Mouse (Mus musculus): ENCODE results near the gene B830017H08Rik. TPM values are rescaled to one million over a fixed set of nuclear protein-coding genes. Genes with fewer than 3 reads are reported as not detected.
A peak's percentile ranks its signal among the peaks of the same experiment; 100 is the strongest.

Gene B830017H08Rik
- polyA plus RNA-seq (2012; rRNA removed) = 6.2 and 7.9 TPM in 2 replicates

DNA sequence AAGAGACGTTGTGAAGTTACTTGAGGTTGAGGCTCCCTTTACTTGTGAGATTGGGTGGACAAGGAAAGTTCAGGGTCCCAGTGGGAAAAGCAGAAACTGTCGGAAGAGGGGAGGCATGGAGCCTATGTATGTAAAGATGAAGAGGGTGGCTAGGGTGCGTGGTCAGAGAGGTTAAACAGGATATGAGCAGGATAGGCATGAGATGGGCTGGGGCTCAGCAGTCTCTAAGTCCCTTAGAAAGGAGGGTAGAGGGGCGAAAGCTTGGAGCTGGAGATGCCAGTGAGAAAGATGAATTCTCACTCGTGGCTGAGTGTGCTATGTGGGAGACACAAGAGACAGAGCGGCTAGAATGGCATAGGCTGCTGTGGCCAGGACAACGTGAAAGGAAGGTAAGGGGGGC, at the start of gene B830017H08Rik:
B830017H08Rik (plus strand) TSS at position 301 of the 400 bp plus-strand sequence.
- Histone ChIP-seq H3K27me3 (replicated peaks; ENCODE audit: control insufficient read depth, insufficient read depth, low read length) (0 out of 2 replicates have a peak, but pooled peaks cover 1% of the 10 kb centered on the region), H3K27ac (ENCODE audit: insufficient read depth, low read depth, low read length) (no peak within 1 kb of the TSS), H3K4me3 (ENCODE audit: insufficient read depth, low read depth, low read length) (peak within 1 kb of the TSS; percentile 34; the same call in 1 of the 2 replicates), H3K36me3 (ENCODE audit: control insufficient read depth, insufficient read depth, low read length) (no peaks in the 10 kb centered on the region), H3K4me1 (ENCODE audit: control insufficient read depth, insufficient read depth, low read length) (0 out of 2 replicates have a peak, but pooled peaks cover 4% of the 10 kb centered on the region)
- DNase-seq = no peak
- 37% methylated on average over 7 of the region's 7 CpGs for WGBS
- TF ChIP-seq CTCF (conservative IDR thresholded peaks at IDR 0.05; ENCODE audit: insufficient read depth, insufficient read length, low read depth, low read length) = no peak
- no peak for TF ChIP-seq POLR2A (IDR thresholded peaks at IDR 0.05; ENCODE audit: low read depth, low read length)

DNA sequence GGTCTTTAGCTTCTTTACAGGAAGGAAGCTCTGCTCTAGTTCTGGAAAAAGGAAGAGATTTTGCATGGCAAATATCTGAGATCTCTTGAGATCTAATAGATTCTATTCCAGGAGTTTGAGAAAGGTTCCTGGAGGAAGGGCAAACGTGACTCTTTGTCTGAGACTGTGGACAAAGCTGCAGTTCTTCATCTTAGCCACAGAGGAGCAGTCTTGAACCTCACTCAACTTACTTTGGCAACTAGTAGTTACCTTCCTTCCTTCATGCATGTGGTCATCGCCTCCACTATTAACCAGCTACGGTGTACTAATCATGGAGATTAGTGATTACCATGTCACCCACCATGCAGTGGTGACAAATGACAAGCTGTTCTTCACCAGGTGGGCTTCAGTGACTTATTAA, 47.6 kb upstream of the B830017H08Rik start:
- 47% methylated on average over 3 of the region's 3 CpGs for WGBS
- H3K36me3 ChIP-seq (ENCODE audit: control insufficient read depth, insufficient read depth, low read length) = peaks cover 10% of the 10 kb centered on the region

DNA sequence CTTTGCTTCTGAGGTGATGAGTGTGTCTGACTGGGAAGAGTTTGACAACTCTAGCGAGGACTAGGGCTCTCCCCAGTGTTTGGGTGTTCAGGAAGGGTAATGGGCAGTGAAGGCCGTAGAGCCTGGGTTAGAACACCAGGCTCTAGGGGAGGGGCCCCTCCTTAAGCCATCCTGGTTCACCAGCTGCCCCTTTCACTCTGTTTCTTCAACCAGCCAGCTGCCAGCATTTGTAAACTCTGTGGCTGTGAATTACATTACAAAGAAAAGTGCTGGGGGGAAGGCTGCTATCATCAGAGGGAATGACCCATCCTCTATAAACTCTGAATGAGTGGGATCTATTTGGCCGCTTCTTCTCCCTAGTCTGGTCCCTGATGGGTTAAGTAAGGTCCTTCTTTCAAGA, 40.2 kb upstream of the B830017H08Rik start:
- WGBS = 80% methylated on average over 3 of the region's 3 CpGs
- H3K36me3 ChIP-seq (ENCODE audit: control insufficient read depth, insufficient read depth, low read length) = peaks cover 3% of the 10 kb centered on the region
- TF ChIP-seq CTCF (conservative IDR thresholded peaks at IDR 0.05; ENCODE audit: insufficient read depth, insufficient read length, low read depth, low read length) (no peak), POLR2A (IDR thresholded peaks at IDR 0.05; ENCODE audit: low read depth, low read length) (no peak)

More for the DNA sequence above, 47.6 kb upstream of the B830017H08Rik start:
- H3K27me3 ChIP-seq (replicated peaks; ENCODE audit: control insufficient read depth, insufficient read depth, low read length) = no peaks in the 10 kb centered on the region
- no peak for DNase-seq
- no peak overlapping the region for H3K27ac ChIP-seq (ENCODE audit: insufficient read depth, low read depth, low read length)
- H3K4me3 ChIP-seq (ENCODE audit: insufficient read depth, low read depth, low read length) = no peak overlapping the region
- no peaks in the 10 kb centered on the region for H3K4me1 ChIP-seq (ENCODE audit: control insufficient read depth, insufficient read depth, low read length)
- TF ChIP-seq CTCF (conservative IDR thresholded peaks at IDR 0.05; ENCODE audit: insufficient read depth, insufficient read length, low read depth, low read length) (no peak; the same call in 1 of the 2 replicates), POLR2A (IDR thresholded peaks at IDR 0.05; ENCODE audit: low read depth, low read length) (no peak)

DNA sequence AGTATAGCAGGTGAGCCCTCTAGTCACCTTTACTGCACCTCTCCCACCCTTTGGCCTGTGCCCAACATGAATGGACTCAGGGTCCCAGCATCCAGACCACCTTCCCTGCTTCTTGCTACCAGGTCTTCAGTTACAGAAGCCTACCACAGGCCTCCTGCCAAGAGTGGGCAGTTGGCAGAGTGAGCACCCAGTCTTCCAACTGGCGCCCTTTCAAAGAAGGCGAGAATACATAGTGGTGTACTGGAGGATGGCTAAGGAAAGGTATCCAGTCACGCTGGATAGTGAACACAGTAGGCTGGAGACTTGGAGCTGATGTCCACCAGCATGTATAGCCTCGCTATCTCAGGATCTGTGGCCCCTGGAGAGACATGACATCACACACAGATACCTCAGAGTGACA, 38.9 kb upstream of the B830017H08Rik start:
- Histone ChIP-seq H3K4me1 (ENCODE audit: control insufficient read depth, insufficient read depth, low read length) (peaks cover 5% of the 10 kb centered on the region; the same call in 1 of the 2 replicates), H3K4me3 (ENCODE audit: insufficient read depth, low read depth, low read length) (no peak overlapping the region), H3K27me3 (replicated peaks; ENCODE audit: control insufficient read depth, insufficient read depth, low read length) (peaks cover 3% of the 10 kb centered on the region; the same call in 1 of the 2 replicates), H3K27ac (ENCODE audit: insufficient read depth, low read depth, low read length) (no peak overlapping the region), H3K36me3 (ENCODE audit: control insufficient read depth, insufficient read depth, low read length) (peaks cover 2% of the 10 kb centered on the region)
- WGBS = 96% methylated on average over 4 of the region's 4 CpGs
- no peak for TF ChIP-seq POLR2A (IDR thresholded peaks at IDR 0.05; ENCODE audit: low read depth, low read length)
- TF ChIP-seq CTCF (conservative IDR thresholded peaks at IDR 0.05; ENCODE audit: insufficient read depth, insufficient read length, low read depth, low read length) = no peak
- no peak for DNase-seq

More for the DNA sequence above, 40.2 kb upstream of the B830017H08Rik start:
- H3K4me3 ChIP-seq (ENCODE audit: insufficient read depth, low read depth, low read length) = no peak overlapping the region
- DNase-seq = no peak
- H3K4me1 ChIP-seq (ENCODE audit: control insufficient read depth, insufficient read depth, low read length) = 0 out of 2 replicates have a peak, but pooled peaks cover 2% of the 10 kb centered on the region
- peaks cover 2% of the 10 kb centered on the region; the same call in 1 of the 2 replicates for H3K27me3 ChIP-seq (replicated peaks; ENCODE audit: control insufficient read depth, insufficient read depth, low read length)
- H3K27ac ChIP-seq (ENCODE audit: insufficient read depth, low read depth, low read length) = no peak overlapping the region

DNA sequence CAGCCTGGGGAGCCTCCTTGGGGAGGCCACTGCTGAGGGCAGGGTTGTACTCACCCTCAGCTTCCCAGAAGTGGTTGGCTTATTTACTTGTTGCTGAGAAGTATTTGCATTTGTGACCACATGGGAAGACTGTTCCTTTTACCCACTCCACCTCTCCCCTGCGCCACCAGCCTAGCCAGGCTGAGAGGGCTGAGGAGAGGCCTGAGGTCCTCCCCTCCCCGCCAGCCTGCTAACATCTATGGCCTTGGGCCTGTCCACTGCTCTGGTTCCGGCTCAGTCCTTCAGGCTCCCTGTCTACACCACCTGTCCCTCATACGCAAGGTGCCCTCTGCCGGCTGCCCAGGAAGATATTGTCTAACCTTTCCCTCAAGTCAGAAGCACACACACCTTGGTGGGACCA, 37.3 kb upstream of the B830017H08Rik start:
- no peak overlapping the region for H3K4me3 ChIP-seq (ENCODE audit: insufficient read depth, low read depth, low read length)
- H3K36me3 ChIP-seq (ENCODE audit: control insufficient read depth, insufficient read depth, low read length) = no peaks in the 10 kb centered on the region
- no peak for DNase-seq
- no peak overlapping the region for H3K27ac ChIP-seq (ENCODE audit: insufficient read depth, low read depth, low read length)
- TF ChIP-seq POLR2A (IDR thresholded peaks at IDR 0.05; ENCODE audit: low read depth, low read length) (no peak), CTCF (conservative IDR thresholded peaks at IDR 0.05; ENCODE audit: insufficient read depth, insufficient read length, low read depth, low read length) (no peak)
- 85% methylated on average over 5 of the region's 5 CpGs for WGBS
- H3K27me3 ChIP-seq (replicated peaks; ENCODE audit: control insufficient read depth, insufficient read depth, low read length) = peaks cover 3% of the 10 kb centered on the region; the same call in 1 of the 2 replicates
- H3K4me1 ChIP-seq (ENCODE audit: control insufficient read depth, insufficient read depth, low read length) = peaks cover 5% of the 10 kb centered on the region; the same call in 1 of the 2 replicates

DNA sequence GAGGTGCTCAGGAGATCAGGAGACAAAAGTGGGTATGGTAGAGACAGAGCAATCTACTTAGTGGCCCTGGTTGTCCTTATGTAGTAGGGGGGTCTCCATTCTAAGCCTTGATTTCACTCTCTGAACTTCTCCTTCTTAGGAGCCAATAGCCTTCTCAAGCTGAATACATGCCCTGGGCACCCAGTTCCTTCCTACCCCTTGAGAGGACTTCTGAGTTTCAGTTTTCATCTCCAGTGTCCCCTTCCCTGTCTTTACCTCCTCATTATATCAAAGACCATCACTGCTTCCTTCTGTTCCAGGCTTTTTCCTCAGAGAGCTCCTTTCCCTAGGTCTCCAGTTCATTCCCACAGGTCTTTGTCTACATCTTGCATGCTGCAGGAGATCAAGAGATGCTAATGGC, 36.4 kb upstream of the B830017H08Rik start:
- Histone ChIP-seq H3K36me3 (ENCODE audit: control insufficient read depth, insufficient read depth, low read length) (no peaks in the 10 kb centered on the region), H3K4me1 (ENCODE audit: control insufficient read depth, insufficient read depth, low read length) (peaks cover 5% of the 10 kb centered on the region; the same call in 1 of the 2 replicates), H3K27me3 (replicated peaks; ENCODE audit: control insufficient read depth, insufficient read depth, low read length) (peaks cover 3% of the 10 kb centered on the region; the same call in 1 of the 2 replicates), H3K4me3 (ENCODE audit: insufficient read depth, low read depth, low read length) (peak overlapping the region; percentile 47; the same call in 1 of the 2 replicates), H3K27ac (ENCODE audit: insufficient read depth, low read depth, low read length) (peak overlapping the region; percentile 29; the same call in 1 of the 2 replicates)
- TF ChIP-seq POLR2A (IDR thresholded peaks at IDR 0.05; ENCODE audit: low read depth, low read length) (no peak), CTCF (conservative IDR thresholded peaks at IDR 0.05; ENCODE audit: insufficient read depth, insufficient read length, low read depth, low read length) (no peak)
- DNase-seq = no peak

DNA sequence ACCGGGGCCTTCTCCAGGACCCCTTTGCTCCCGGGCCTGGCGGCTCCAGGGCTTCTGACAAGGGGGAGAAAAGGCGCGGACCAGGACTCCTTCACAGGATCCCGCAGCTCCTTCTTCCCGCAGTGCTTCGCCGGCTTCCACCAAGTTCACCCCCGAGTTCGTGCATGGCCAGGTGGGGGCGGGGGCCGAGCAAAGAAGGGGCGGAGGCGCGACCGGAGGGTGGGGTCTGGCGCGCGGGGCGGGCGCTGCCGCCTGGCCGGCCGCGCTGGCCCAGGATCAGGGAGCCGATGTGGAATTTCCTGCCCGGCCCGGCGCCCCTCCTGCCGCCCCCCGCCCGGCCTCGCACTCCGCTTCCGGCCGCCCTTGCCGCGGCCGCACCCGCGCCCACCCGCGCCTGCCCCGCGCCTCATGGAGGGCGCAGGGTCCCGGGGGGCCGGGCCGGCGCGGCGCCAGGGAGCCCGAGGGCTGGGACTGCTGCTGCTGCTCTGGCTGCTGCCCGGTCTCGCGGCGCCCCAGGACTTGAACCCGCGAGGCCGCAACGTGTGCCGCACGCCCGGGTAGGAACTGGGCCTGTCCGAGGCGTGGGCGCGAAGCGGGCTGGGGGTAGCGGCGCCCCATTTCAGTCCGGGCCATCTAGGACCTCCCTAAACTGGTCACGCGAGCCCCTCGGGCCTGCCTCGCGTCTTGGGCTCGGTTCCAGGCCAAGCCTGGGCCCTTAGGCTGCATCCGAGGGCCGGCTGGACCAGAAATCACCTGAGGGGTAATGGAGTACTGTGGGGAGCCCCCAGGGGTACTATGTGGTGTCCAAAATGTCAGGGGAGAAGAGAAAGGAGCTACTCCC, 35.7 kb upstream of the B830017H08Rik start, which contains the start of gene Scarf2:
Scarf2 (plus strand) TSS at position 312 of the 841 bp plus-strand sequence.
- DNase-seq = peak; percentile 65
- peaks cover 3% of the 10 kb centered on the region; the same call in 1 of the 2 replicates for H3K27me3 ChIP-seq (replicated peaks; ENCODE audit: control insufficient read depth, insufficient read depth, low read length)

More for the DNA sequence above, 35.7 kb upstream of the B830017H08Rik start, which contains the start of gene Scarf2:
- 5% methylated on average over 80 of the region's 81 CpGs for WGBS
- Histone ChIP-seq H3K36me3 (ENCODE audit: control insufficient read depth, insufficient read depth, low read length) (no peaks in the 10 kb centered on the region), H3K4me1 (ENCODE audit: control insufficient read depth, insufficient read depth, low read length) (peaks cover 5% of the 10 kb centered on the region; the same call in 1 of the 2 replicates), H3K4me3 (ENCODE audit: insufficient read depth, low read depth, low read length) (peak within 1 kb of the TSS; percentile 47), H3K27ac (ENCODE audit: insufficient read depth, low read depth, low read length) (peak within 1 kb of the TSS; percentile 71)
- TF ChIP-seq POLR2A (IDR thresholded peaks at IDR 0.05; ENCODE audit: low read depth, low read length) (no peak), CTCF (conservative IDR thresholded peaks at IDR 0.05; ENCODE audit: insufficient read depth, insufficient read length, low read depth, low read length) (no peak)

Measured in kidney, adult 2 months (tissue).